Mouse (Mus musculus) urinary bladder, postnatal 36 days (tissue): ENCODE measurements at regions not wholly inside any gene's neighbourhood (a gene's known extent, or its start where the extent isn't known, plus 50 kb on each side); places are given as distances from the start of the nearest gene placed in this dataset.
A peak's percentile ranks its signal among the peaks of the same experiment; 100 is the strongest.
"Not testable (repeated sequence)": the region's sequence is repeated elsewhere in the genome, so short reads cannot be mapped to it uniquely, and the experiment has no call there.

Experiments
- DNase-seq, 2 experiments: peaks; one replicate each; pipeline ENCODE4 v3.0.0; 2022; ENCODE audit warnings: low spot score in 2 of 2, mixed read lengths in 1 of 2

GRCm38 (mm10) chr9:72166084-72166483, 54.4 kb upstream of the Tcf12 start:
- no peak for DNase-seq

GRCm38 (mm10) chr9:72166611-72167010, 54.9 kb upstream of the Tcf12 start:
- DNase-seq = no peak

- DNase-seq = peak in 1 of 2 experiments; percentile 13
Measured at GRCm38 (mm10) chr9:72169231-72169630, 57.6 kb upstream of the Tcf12 start.

GRCm38 (mm10) chr9:72169728-72170188, 58.1 kb upstream of the Tcf12 start:
- DNase-seq = peak; percentile 28 to 71

- DNase-seq = no peak
Measured at GRCm38 (mm10) chr9:72170235-72170634, 58.6 kb upstream of the Tcf12 start.

GRCm38 (mm10) chr9:72172331-72172730, 60.7 kb upstream of the Tcf12 start:
- no peak for DNase-seq

GRCm38 (mm10) chr9:72180972-72181371, 69.3 kb upstream of the Tcf12 start:
- no peak for DNase-seq

GRCm38 (mm10) chr9:72183336-72183735, 71.7 kb upstream of the Tcf12 start:
- no peak for DNase-seq

GRCm38 (mm10) chr9:72183925-72184324, 72.3 kb upstream of the Tcf12 start:
- peak in 1 of 2 experiments; percentile 60 for DNase-seq

GRCm38 (mm10) chr9:72189867-72190266, 78.2 kb upstream of the Tcf12 start:
- DNase-seq = no peak

- no peak for DNase-seq
Measured at GRCm38 (mm10) chr9:72190631-72191030, 79.0 kb upstream of the Tcf12 start.

- no peak for DNase-seq
Measured at GRCm38 (mm10) chr9:72191091-72191490, 79.4 kb upstream of the Tcf12 start.

GRCm38 (mm10) chr9:72192051-72192952, 80.6 kb upstream of the Tcf12 start:
- DNase-seq = peak in 1 of 2 experiments; percentile 65

- not testable (repeated sequence) for DNase-seq
Measured at GRCm38 (mm10) chr9:72192953-72193337, 81.3 kb upstream of the Tcf12 start.

GRCm38 (mm10) chr9:72195348-72195747, 79.3 kb upstream of the Zfp280d start:
- DNase-seq = no peak

- DNase-seq = peak in 1 of 2 experiments; percentile 17
Measured at GRCm38 (mm10) chr9:72196626-72197330, 77.9 kb upstream of the Zfp280d start.

GRCm38 (mm10) chr9:72197331-72197732, 77.3 kb upstream of the Zfp280d start:
- no peak for DNase-seq

- no peak for DNase-seq
Measured at GRCm38 (mm10) chr9:72198976-72199375, 75.7 kb upstream of the Zfp280d start.

GRCm38 (mm10) chr9:72204357-72204905, 70.2 kb upstream of the Zfp280d start:
- DNase-seq = no peak

- DNase-seq = no peak
Measured at GRCm38 (mm10) chr9:72205815-72206214, 68.8 kb upstream of the Zfp280d start.

GRCm38 (mm10) chr9:72206911-72207310, 67.7 kb upstream of the Zfp280d start:
- peak in 1 of 2 experiments; percentile 55 for DNase-seq

GRCm38 (mm10) chr9:72208296-72208695, 66.4 kb upstream of the Zfp280d start:
- DNase-seq = no peak
